Mouse (Mus musculus): ENCODE measurements around the gene Fbxw7.

Fbxw7 gene

DNA sequence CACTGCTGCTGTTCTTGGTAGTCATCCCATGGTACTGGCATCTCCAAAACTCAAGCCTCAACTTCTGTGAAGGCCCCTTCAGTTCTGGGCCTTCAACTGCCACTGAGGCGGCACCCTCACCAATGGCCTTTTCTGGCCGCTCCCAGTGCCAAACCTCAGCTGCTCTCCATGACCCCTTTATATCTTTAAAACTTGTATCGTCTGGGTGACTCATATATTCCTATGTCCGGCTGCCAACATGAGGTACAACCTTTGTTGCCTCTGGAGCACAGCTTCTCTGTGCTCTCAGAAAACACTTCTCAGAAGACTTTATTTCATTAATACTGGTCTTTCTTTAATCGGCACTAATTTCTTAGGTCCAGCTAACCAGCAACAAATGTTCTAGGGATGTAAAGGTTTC is 75.9 kb downstream of the Fbxw7 start:
- no peak for DNase-seq (ENCODE audit: low spot score)

GRCm38 (mm10) chr3:84897952-84898351 is 82.9 kb downstream of the Fbxw7 start:
- no peak for DNase-seq (ENCODE audit: low spot score)

- DNase-seq (ENCODE audit: low spot score), result no peak
These were observed 91.5 kb downstream of the Fbxw7 start for GRCm38 (mm10) chr3:84906528-84906927.

GRCm38 (mm10) chr3:84914284-84914683 is 99.2 kb downstream of the Fbxw7 start:
- DNase-seq (ENCODE audit: low spot score), result no peak

GRCm38 (mm10) chr3:84917903-84918679 is 103.0 kb downstream of the Fbxw7 start:
- DNase-seq (ENCODE audit: low spot score), result no peak

GRCm38 (mm10) chr3:84921704-84922420 is 106.8 kb downstream of the Fbxw7 start:
- no peak for DNase-seq (ENCODE audit: low spot score)

DNA sequence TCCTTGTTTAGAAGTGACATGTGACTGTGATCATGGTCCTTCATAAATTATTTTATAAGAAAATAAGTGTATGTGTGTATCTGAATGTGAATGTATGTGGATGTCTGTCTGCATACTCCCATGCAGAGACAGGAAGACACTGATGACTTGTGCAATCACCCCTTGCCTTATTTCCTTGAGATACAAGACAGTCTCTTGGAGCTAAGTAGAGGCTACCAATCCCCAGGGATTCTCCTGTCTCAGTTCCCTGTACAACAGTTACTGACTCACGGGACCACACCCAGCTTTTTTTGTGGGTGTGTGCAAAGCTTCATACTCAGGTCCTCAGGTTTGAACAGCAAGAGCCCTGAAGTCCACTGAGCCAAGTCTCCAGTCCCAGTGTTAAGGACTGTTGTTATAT is 108.2 kb downstream of the Fbxw7 start:
- no peak for DNase-seq (ENCODE audit: low spot score)

DNA sequence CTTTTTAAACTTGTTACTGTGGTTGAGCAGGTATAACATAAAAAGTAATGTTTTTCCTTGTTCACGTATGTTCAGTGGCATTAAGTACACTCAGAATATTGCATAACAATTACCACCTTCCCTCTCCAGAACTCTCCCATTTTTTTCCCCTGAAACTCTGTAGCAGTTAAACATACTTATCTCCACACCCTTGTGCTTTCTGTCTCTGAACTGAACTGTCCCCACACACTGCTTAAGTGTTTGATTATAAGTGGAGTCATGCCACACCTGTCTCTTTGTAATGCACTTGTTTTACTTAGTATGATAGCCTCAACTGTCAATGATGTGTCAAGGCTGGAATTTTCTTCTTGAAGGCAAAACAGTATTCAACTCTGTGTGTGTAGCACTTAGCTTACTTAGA is 108.6 kb downstream of the Fbxw7 start:
- DNase-seq (ENCODE audit: low spot score), result no peak

GRCm38 (mm10) chr3:84925229-84925628 is 110.2 kb downstream of the Fbxw7 start:
- no peak for DNase-seq (ENCODE audit: low spot score)

GRCm38 (mm10) chr3:84926140-84926539 is 111.1 kb downstream of the Fbxw7 start:
- no peak for DNase-seq (ENCODE audit: low spot score)

GRCm38 (mm10) chr3:84927168-84927794 is 112.2 kb downstream of the Fbxw7 start:
- no peak for DNase-seq (ENCODE audit: low spot score)

DNA sequence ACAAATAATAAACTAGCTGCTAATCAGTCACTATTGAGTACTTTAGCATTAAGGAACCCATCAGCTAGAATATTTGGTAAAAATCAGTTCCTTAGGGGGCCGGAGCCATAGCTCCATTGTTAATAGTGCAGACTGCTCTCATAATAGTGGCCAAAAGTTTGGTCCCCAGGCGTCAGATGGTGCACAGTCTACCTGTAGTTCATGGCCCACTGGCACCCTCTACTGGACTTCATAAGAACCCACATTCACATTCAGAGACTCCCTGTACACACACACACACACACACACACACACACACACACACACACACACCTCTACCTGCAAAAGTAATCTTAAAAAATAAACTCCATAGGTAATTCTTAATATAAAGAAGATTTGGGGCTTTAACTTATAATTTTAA is 112.8 kb downstream of the Fbxw7 start:
- DNase-seq (ENCODE audit: low spot score), result no peak

DNA sequence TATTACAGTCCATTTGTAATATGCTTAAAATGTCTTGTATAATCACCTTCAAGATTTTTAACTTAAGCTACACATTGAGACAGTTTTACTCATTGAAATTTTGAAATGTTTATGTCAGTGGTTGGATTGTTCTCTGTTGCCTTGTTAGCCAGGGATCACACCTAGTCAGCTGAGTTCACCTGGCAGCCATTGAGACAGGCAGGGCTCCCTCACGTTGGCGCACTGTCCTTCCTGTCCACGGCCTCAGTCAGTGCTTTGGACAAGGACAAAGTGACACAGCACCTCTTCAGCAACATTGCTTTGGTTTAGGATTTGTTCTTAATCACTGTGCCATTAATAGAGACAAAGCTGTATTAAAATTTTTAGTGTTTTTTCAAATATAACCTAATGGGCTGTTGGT is 114.1 kb downstream of the Fbxw7 start:
- DNase-seq (ENCODE audit: low spot score), result no peak

GRCm38 (mm10) chr3:84930683-84931082 is 115.6 kb downstream of the Fbxw7 start:
- DNase-seq (ENCODE audit: low spot score), result no peak

- DNase-seq (ENCODE audit: low spot score), result no peak
These were observed 120.7 kb downstream of the Fbxw7 start for GRCm38 (mm10) chr3:84935729-84936128.

DNA sequence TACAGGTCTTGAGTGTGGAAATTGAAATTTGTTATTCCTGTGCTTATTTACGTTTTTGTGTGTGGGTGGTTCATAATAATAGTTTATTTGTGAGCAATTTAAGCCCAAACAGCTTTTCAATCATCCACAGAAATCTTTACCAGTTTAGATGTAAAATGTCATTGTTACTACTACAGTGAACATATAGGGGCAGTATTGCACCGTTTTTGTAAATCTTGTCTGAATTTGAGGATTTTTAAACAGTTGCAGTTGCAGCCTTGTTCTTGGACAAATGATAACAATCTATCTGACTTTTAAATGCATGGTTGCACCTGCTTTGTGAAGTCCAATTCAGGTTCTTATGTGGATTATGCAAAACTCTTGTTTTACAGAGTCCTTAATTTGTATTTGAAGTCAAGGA is 121.2 kb downstream of the Fbxw7 start:
- no peak for DNase-seq (ENCODE audit: low spot score)

GRCm38 (mm10) chr3:84936956-84937355 is 121.9 kb downstream of the Fbxw7 start:
- DNase-seq (ENCODE audit: low spot score), result no peak

GRCm38 (mm10) chr3:84937360-84938355 is 122.6 kb downstream of the Fbxw7 start:
- no peak for DNase-seq (ENCODE audit: low spot score)

- DNase-seq (ENCODE audit: low spot score), result no peak
These were observed 129.9 kb downstream of the Fbxw7 start for GRCm38 (mm10) chr3:84944933-84945332.

- DNase-seq (ENCODE audit: low spot score), result no peak
These were observed 131.3 kb downstream of the Fbxw7 start for GRCm38 (mm10) chr3:84946381-84946780.

DNA sequence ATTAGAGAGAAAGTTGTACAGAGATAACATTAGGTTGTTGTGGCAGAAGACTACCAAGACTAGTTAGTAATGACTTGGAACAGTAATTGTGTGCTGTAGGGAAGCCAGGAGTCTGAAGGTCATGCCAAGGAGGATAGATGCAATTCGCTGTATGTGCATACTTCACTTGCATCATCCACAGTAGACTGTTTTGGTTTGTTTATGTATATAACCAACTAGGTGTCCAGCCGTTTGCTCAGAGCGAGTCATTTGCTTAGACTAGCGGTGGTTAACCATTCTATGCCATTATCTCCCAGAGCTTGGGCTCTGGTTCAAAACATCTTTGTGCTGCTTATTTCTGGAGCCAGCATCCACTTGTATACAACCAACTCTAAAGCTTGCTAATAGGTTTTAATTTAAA is 134.3 kb downstream of the Fbxw7 start:
- no peak for DNase-seq (ENCODE audit: low spot score)

- no peak for DNase-seq (ENCODE audit: low spot score)
These were observed 136.6 kb downstream of the Fbxw7 start for GRCm38 (mm10) chr3:84951698-84952097.
